8 mouse cellular contexts compared by ENCODE assay signal in genomic region chr16:76532142-76532927, GRCm38 (mm10).
A peak's percentile ranks its signal among the peaks of the same experiment; 100 is the strongest.
DNase-seq lines count a peak whose midpoint lies in the region.

No protein-coding gene starts in this region.

- intact Hi-C loops in left cerebral cortex, postnatal 10 days (cut with DNase I): no loop called here

- peak; percentile 49 for DNase-seq in kidney, adult 11 months
- no peak for DNase-seq in kidney, postnatal 4 days
- DNase-seq in R1 (ENCODE audit: low read depth, low spot score): peak; percentile 45
- DNase-seq in kidney, adult 9 months: peak; percentile 60
- DNase-seq in lung, postnatal 25 days (ENCODE audit: low spot score): peak; percentile 63
- DNase-seq in right cerebral cortex, postnatal 10 days (ENCODE audit: low spot score in 2 of 2): no peak
- no peak for DNase-seq in left cerebral cortex, postnatal 10 days (ENCODE audit: extremely low spot score in 1 of 2, low spot score in 2 of 2)
- no peak for DNase-seq in frontal cortex, postnatal 36 days (ENCODE audit: low spot score in 2 of 2)

Comparison
In these comparisons a context has a peak if more than half of its experiments do, and no peak if none do; other contexts are left out.
1. DNase-seq: peak in kidney, adult 11 months (single experiment), R1 (single experiment), kidney, adult 9 months (single experiment) and lung, postnatal 25 days (single experiment); none in kidney, postnatal 4 days (0 of 2), right cerebral cortex, postnatal 10 days (0 of 2), left cerebral cortex, postnatal 10 days (0 of 2) and frontal cortex, postnatal 36 days (0 of 2).